Mouse (Mus musculus) forebrain, embryonic 14.5 days (tissue): Measurements from ENCODE around the gene Styk1. TPM values are rescaled to one million over a fixed set of nuclear protein-coding genes. Genes with fewer than 3 reads are reported as not detected.

Experiments used
- ATAC-seq: fragments of 200-750 bp; cut with Nextera tagmentation; 2 replicates; pipeline ENCODE4 v1.8.0; 2017; ENCODE audit warnings: mild to moderate bottlenecking, moderate library complexity
- DNase-seq: peaks from one replicate; pipeline ENCODE4 v3.0.0-alpha.2; 2015; ENCODE audit warnings: low spot score
- H3K27ac ChIP-seq: fragments of 300-500 bp; sonication (generic); 2 replicates; pipeline ENCODE4 v1.5.1; 2014; ENCODE audit warnings: low read depth, mild to moderate bottlenecking, control low read depth, low read length, moderate library complexity
- H3K27me3 ChIP-seq: fragments of 300-500 bp; sonication (generic); replicated peaks from 2 replicates; pipeline ENCODE4 v1.6.1; 2014; ENCODE audit warnings: low read length, control low read depth, mixed read lengths; ENCODE audit not compliant: control insufficient read depth, insufficient read depth
- H3K36me3 ChIP-seq: fragments of 300-500 bp; sonication (generic); 2 replicates; pipeline ENCODE4 v1.6.1; 2014; ENCODE audit warnings: low read length, control low read depth; ENCODE audit not compliant: control insufficient read depth, insufficient read depth
- H3K4me1 ChIP-seq: fragments of 300-500 bp; sonication (generic); 2 replicates; pipeline ENCODE4 v1.6.1; 2014; ENCODE audit warnings: antibody characterized with exemption, low read length, control low read depth; ENCODE audit not compliant: control insufficient read depth, insufficient read depth
- H3K4me2 ChIP-seq: fragments of 300-500 bp; sonication (generic); 2 replicates; pipeline ENCODE4 v1.6.1; 2014; ENCODE audit warnings: mild to moderate bottlenecking, control low read depth, low read length
- H3K4me3 ChIP-seq: fragments of 300-500 bp; sonication (generic); 2 replicates; pipeline ENCODE4 v1.5.1; 2014; ENCODE audit warnings: low read depth, low read length, control low read depth
- H3K9ac ChIP-seq: fragments of 300-500 bp; sonication (generic); 2 replicates; pipeline ENCODE4 v1.6.1; 2014; ENCODE audit warnings: mild to moderate bottlenecking, low read length, control low read depth, moderate library complexity
- H3K9me3 ChIP-seq: fragments of 300-500 bp; sonication (generic); replicated peaks from 2 replicates; pipeline ENCODE4 v1.6.1; 2016; ENCODE audit warnings: low read length, control low read depth, mixed read lengths; ENCODE audit not compliant: control insufficient read depth
- WGBS: fragments of 180-500 bp; shearing (Covaris S2); extraction: QIAGEN DNeasy Blood & Tissue Kit; methylation state at CpG from one replicate; pipeline ENCODE4 v1.1.7; 2014; 5-methylcytosine and 5-hydroxymethylcytosine counted together
- polyA plus RNA-seq: library from polyadenylated mRNA; unstranded; fragments of >200 nt; fragmentation: Nextera tagmentation; extraction: Ambion mirVana; gene quantifications from 2 replicates; pipeline ENCODE4 v1.2.1, GENCODE M21; 2014

The Styk1 gene
- polyA plus RNA-seq, 1 experiment from 2014 or later: 2.5 TPM

DNA sequence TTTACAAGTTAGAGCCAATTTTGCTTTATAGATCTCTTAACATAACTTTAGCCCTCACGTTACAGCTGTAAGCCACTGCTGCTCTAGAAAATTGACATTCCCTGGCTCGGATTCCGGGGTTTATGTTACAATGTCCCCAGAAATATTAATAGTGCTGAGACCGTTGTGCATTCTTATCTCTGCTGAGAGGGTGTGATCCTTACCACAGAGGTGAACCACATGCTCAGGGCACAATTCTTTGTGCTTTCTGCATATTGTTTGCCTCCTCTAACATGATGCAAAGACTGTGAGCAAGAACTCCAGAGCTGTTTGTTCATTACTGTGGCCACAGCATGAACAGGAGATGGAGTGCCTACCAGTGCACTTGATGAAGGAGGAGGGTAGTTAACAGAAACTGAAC lies 76.7 kb downstream of the Styk1 start:
- ATAC-seq (no peak), DNase-seq (no peak)
- Histone ChIP-seq H3K4me3 (no peak overlapping the region), H3K27me3 (no peaks in the 10 kb centered on the region), H3K4me2 (no peak overlapping the region), H3K4me1 (no peaks in the 10 kb centered on the region), H3K36me3 (peaks cover 7% of the 10 kb centered on the region; the same call in 1 of the 2 replicates), H3K9ac (no peak overlapping the region), H3K9me3 (no peaks in the 10 kb centered on the region), H3K27ac (no peak overlapping the region)
- WGBS: 97% methylated on average over 4 of the region's 4 CpGs

DNA sequence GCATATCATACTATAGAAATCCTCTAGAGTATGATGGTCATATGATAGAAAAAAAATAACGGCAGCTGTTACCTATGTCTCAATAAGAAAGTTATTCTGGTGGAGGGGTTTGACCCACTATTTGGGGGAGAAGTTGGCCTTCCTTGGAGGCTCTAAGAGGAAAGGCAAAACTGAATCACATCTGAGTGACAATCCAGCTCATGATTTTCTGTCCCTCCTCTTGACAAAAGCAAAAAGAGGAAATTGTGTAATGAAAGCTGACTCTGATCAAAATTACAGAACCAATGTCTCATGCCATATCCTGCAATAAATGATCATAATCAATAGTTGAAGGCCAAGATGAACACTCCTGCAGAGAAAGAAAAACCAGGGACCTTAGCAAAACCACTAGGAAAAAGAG lies 81.1 kb downstream of the Styk1 start:
- whole genome bisulfite sequencing: 92% methylated on average over 1 of the region's 1 CpGs
- H3K9me3 ChIP-seq: no peaks in the 10 kb centered on the region
- peaks cover 4% of the 10 kb centered on the region; the same call in 1 of the 2 replicates for H3K36me3 ChIP-seq
- no peak for ATAC-seq
- no peak for DNase-seq
- H3K4me1 ChIP-seq: no peaks in the 10 kb centered on the region
- no peaks in the 10 kb centered on the region for H3K27me3 ChIP-seq
- H3K9ac ChIP-seq: no peak overlapping the region
- no peak overlapping the region for H3K4me3 ChIP-seq
- H3K4me2 ChIP-seq: no peak overlapping the region
- no peak overlapping the region for H3K27ac ChIP-seq

DNA sequence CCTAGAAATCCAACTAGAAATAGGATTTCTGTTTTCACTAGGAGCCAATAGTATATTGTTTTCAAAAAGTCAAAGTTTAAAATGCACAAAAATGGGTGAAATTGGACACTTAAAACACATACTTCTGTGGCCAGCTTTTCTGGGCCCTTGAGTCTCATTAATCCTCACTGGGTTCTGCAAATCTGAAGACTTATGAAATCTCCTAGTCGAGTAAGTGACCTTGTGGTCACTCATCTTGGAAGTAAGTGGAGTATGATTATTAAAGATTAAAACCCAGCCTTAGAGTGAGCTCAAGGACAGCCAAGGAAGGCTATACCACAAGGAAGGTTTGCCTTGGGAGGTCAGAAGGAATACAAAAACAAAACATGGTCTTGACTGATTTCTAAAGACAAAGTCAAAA lies 83.1 kb downstream of the Styk1 start:
- whole genome bisulfite sequencing: 41% methylated on average over 1 of the region's 1 CpGs
- DNase-seq (no peak), ATAC-seq (no peak)
- Histone ChIP-seq H3K9ac (no peak overlapping the region), H3K27me3 (no peaks in the 10 kb centered on the region), H3K4me3 (no peak overlapping the region), H3K4me2 (no peak overlapping the region), H3K4me1 (no peaks in the 10 kb centered on the region), H3K27ac (no peak overlapping the region), H3K9me3 (no peaks in the 10 kb centered on the region), H3K36me3 (0 out of 2 replicates have a peak, but pooled peaks cover under 1% of the 10 kb centered on the region)

DNA sequence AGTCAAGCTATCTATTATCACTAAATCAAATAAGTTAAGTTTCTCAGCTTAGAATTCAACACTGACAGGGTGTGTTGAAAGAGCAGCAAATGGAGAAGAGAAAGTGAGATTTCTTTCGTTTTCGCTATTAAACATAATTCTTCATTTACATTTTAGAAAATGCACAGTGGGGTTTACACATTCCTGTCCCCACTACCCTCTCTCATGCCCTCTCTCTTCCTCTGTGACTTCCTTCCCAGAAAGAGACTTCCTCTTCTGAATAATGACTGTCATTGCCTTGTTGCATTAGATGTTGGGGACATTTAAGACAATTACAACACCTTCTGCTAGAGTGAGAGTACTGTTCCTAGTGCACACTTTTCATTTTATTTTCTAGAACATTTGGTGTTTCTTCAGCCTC lies 83.8 kb downstream of the Styk1 start:
- H3K4me1 ChIP-seq: no peaks in the 10 kb centered on the region
- WGBS: 92% methylated on average over 2 of the region's 2 CpGs
- no peaks in the 10 kb centered on the region for H3K36me3 ChIP-seq
- no peak overlapping the region for H3K4me3 ChIP-seq
- no peak overlapping the region for H3K9ac ChIP-seq
- H3K27me3 ChIP-seq: no peaks in the 10 kb centered on the region
- no peak overlapping the region for H3K4me2 ChIP-seq
- no peaks in the 10 kb centered on the region for H3K9me3 ChIP-seq
- no peak overlapping the region for H3K27ac ChIP-seq
- DNase-seq: no peak
- ATAC-seq: no peak

DNA sequence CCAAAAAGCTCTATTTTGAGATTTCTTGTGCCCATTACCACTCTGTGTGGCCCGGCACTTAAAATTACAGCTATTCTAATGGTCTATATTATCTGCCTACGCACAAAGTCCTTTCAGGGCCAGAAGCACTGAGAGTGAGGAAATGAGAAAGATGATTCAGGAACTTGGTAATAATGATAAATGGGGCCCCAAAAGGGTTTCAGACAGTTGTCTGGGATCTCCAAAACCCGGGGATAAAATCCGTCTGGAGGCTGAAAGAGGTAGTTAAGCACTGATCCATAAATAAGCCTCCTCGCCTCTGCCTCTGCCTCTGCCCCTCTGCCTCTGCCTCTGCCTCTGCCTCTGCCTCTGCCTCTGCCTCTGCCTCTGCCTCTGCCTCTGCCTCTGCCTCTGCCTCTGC lies 89.2 kb downstream of the Styk1 start:
- H3K4me2 ChIP-seq: no peak overlapping the region

DNA sequence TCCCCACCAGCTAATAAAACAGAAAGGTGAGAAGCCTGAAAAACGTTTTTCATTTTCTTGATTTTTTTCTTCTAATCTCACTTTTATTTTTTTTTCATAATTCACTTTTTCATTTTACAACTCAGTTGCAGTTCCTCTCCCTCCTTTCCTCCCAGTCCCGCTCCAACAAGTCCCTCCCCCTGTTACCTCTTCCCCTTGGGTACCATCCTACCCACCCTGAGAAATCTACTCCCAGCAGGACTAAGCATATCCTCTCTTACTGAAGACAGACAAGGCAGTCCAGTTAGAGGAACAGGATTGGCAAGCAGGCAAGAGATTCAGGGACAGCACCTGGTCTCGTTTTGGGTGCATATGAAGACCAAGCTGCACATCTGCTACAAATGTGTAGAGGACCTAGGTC lies 90.6 kb downstream of the Styk1 start:
- H3K27ac ChIP-seq: no peak overlapping the region
- no peaks in the 10 kb centered on the region for H3K4me1 ChIP-seq
- no peak overlapping the region for H3K4me3 ChIP-seq
- WGBS: 58% methylated on average over 3 of the region's 3 CpGs
- H3K36me3 ChIP-seq: no peaks in the 10 kb centered on the region
- DNase-seq (no peak), ATAC-seq (no peak)
- H3K9me3 ChIP-seq: no peaks in the 10 kb centered on the region
- no peak overlapping the region for H3K4me2 ChIP-seq
- H3K9ac ChIP-seq: no peak overlapping the region
- no peaks in the 10 kb centered on the region for H3K27me3 ChIP-seq

More for the DNA sequence above, 89.2 kb downstream of the Styk1 start:
- ATAC-seq (no peak), DNase-seq (no peak)
- Histone ChIP-seq H3K27me3 (no peaks in the 10 kb centered on the region), H3K4me3 (no peak overlapping the region), H3K9me3 (no peaks in the 10 kb centered on the region), H3K36me3 (no peaks in the 10 kb centered on the region), H3K4me1 (no peaks in the 10 kb centered on the region), H3K9ac (no peak overlapping the region), H3K27ac (no peak overlapping the region)
- WGBS: 90% methylated on average over 5 of the region's 5 CpGs

DNA sequence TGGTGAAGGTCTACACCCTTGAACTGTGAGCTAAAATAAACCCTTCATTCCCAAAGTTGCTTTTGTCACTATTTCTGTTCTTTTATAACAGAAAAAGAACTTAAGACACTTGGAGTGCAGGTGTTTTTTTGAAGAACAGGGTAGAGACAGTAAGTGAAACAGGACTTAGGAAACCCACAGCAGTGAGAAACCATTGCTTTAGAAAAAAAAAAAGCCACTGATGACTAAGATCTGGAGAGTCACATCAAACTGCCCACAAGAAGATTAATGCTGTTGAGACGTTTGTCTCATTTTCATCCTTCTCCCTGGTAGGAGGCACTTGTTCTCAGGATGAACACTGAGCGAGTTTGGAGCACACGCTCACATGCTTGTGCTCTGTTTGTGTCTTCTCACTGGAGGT lies 91.4 kb downstream of the Styk1 start:
- Histone ChIP-seq H3K9me3 (no peaks in the 10 kb centered on the region), H3K27ac (no peak overlapping the region), H3K27me3 (no peaks in the 10 kb centered on the region), H3K4me3 (no peak overlapping the region), H3K4me1 (no peaks in the 10 kb centered on the region), H3K36me3 (no peaks in the 10 kb centered on the region), H3K9ac (no peak overlapping the region), H3K4me2 (no peak overlapping the region)
- DNase-seq (no peak), ATAC-seq (no peak)
- WGBS: 83% methylated on average over 3 of the region's 3 CpGs

Other genes starting within 250 kb of the Styk1 start
- not detected in 2 replicates for gene Klra2, start 106.2 kb downstream of the Styk1 start, polyA plus RNA-seq
- gene Magohb, start 60.4 kb downstream of the Styk1 start, polyA plus RNA-seq: 50.3 and 60.6 TPM in 2 replicates
- 26.7 and 26.8 TPM in 2 replicates for gene Ybx3, start 34.9 kb upstream of the Styk1 start, polyA plus RNA-seq
- not detected in 2 replicates for gene 5430401F13Rik, start 132.8 kb upstream of the Styk1 start, polyA plus RNA-seq
- gene Gm6619, start 132.8 kb upstream of the Styk1 start, polyA plus RNA-seq: not detected in 2 replicates